In genomic region chr7:107594857-107595402, GRCm38 (mm10) we compare ENCODE assay signal across 8 mouse cellular contexts. TPM values are rescaled to one million over a fixed set of nuclear protein-coding genes. Genes with fewer than 3 reads are reported as not detected.
DNase-seq lines count a peak whose midpoint lies in the region; ATAC-seq and TF ChIP-seq lines count a peak whose summit lies in the region.

Ppfibp2 (plus strand) TSS chr7:107595207.

- peak within 1 kb of the TSS; percentile 54 for H3K9ac ChIP-seq in neural tube, embryonic 15.5 days (replicated peaks)

- WGBS in lung, adult 2 months: 2% methylated on average over 24 of the region's 24 CpGs
- WGBS in neural tube, embryonic 15.5 days: 1% methylated on average over 24 of the region's 24 CpGs

- peaks cover 5% of the 10 kb centered on the region; the same call in 1 of the 2 replicates for H3K27me3 ChIP-seq in neural tube, embryonic 15.5 days (replicated peaks)
- H3K27me3 ChIP-seq in testis, adult 2 months (ENCODE audit: control insufficient read depth, insufficient read depth, low read length): no peaks in the 10 kb centered on the region

- H3K4me1 ChIP-seq in lung, adult 2 months (ENCODE audit: control insufficient read depth, insufficient read depth, low read length): peaks cover 3% of the 10 kb centered on the region; the same call in 1 of the 2 replicates
- H3K4me1 ChIP-seq in neural tube, embryonic 15.5 days: peaks cover 14% of the 10 kb centered on the region
- H3K4me1 ChIP-seq in testis, adult 2 months (ENCODE audit: control insufficient read depth, insufficient read depth, low read length): peaks cover 15% of the 10 kb centered on the region

- H3K9me3 ChIP-seq in neural tube, embryonic 15.5 days (replicated peaks): no peaks in the 10 kb centered on the region

- no peak for TF ChIP-seq CTCF in lung, adult 2 months (IDR thresholded peaks at IDR 0.05; ENCODE audit: insufficient read depth, low read length)
- TF ChIP-seq CTCF in testis, adult 2 months (IDR thresholded peaks at IDR 0.05; ENCODE audit: control insufficient read depth, insufficient read depth, insufficient replicate concordance, low read depth, low read length): no peak

- TF ChIP-seq POLR2A in lung, adult 2 months (IDR thresholded peaks at IDR 0.05; ENCODE audit: borderline replicate concordance, extremely low read depth, low read depth, low read length): peak; percentile 39; the same call in 1 of the 2 replicates
- peak; percentile 49 for TF ChIP-seq POLR2A in testis, adult 2 months (IDR thresholded peaks at IDR 0.05; ENCODE audit: control insufficient read depth, low read depth, low read length)

- DNase-seq in Muller cell, postnatal 12 days (ENCODE audit: inconsistent ontology term): peak; percentile 96
- DNase-seq in cerebellum, postnatal 10 days: peak; percentile 82 to 89
- peak; percentile 67 to 85 for DNase-seq in frontal cortex, adult 2 months (ENCODE audit: extremely low spot score in 1 of 2, low spot score in 1 of 2)
- DNase-seq in layer of hippocampus, adult 8-10 months (ENCODE audit: low spot score in 2 of 2): peak; percentile 81 to 88
- peak; percentile 97 for DNase-seq in lung, adult 2 months

- peak; percentile 88 to 92 for ATAC-seq in hematopoietic stem cell, adult 5-6 weeks (replicated peaks in 1 of 2; ENCODE audit: insufficient read depth in 1 of 2, low FRiP score in 2 of 2, low TSS enrichment in 1 of 2, low read depth in 1 of 2, poor library complexity in 2 of 2, severe bottlenecking in 2 of 2)
- ATAC-seq in neural tube, embryonic 15.5 days (ENCODE audit: low FRiP score): peak; percentile 94

- H3K4me2 ChIP-seq in neural tube, embryonic 15.5 days: peak within 1 kb of the TSS; percentile 100

- H3K36me3 ChIP-seq in neural tube, embryonic 15.5 days: no peaks in the 10 kb centered on the region
- no peaks in the 10 kb centered on the region for H3K36me3 ChIP-seq in testis, adult 2 months (ENCODE audit: control insufficient read depth, insufficient read depth, low read length)

- H3K4me3 ChIP-seq in lung, adult 2 months (replicated peaks; ENCODE audit: extremely low read depth, low read depth, low read length): peak within 1 kb of the TSS; percentile 76
- peak within 1 kb of the TSS; percentile 62 for H3K4me3 ChIP-seq in neural tube, embryonic 15.5 days (replicated peaks)
- peak within 1 kb of the TSS; percentile 84 for H3K4me3 ChIP-seq in testis, adult 2 months (ENCODE audit: control insufficient read depth, low read depth, low read length)

- no peak within 1 kb of the TSS for H3K27ac ChIP-seq in neural tube, embryonic 15.5 days (replicated peaks)
- peak within 1 kb of the TSS; percentile 46; the same call in 1 of the 2 replicates for H3K27ac ChIP-seq in testis, adult 2 months (ENCODE audit: control insufficient read depth, insufficient read depth, low read depth, low read length)

RNA-seq across cellular contexts. Expression of gene Ppfibp2, which starts in this region (rescaled TPM):
- polyA plus RNA-seq in frontal cortex, adult 2 months (2012; rRNA removed): 6.7 and 8.0 TPM in 2 replicates
- 13.7 and 14.3 TPM in 2 replicates for total RNA-seq in hematopoietic stem cell, adult 5-6 weeks (2017)
- 10 to 100 TPM in 3 of 4 experiments, 1 to 10 TPM in 1; 7.6 to 10.9 (median 10.7) TPM for total RNA-seq in layer of hippocampus, adult 8-10 months (2022)
- 15.3 and 27.0 TPM in 2 replicates for polyA plus RNA-seq in lung, adult 2 months (2012; rRNA removed)
- 2.5 and 3.6 TPM in 2 replicates for polyA plus RNA-seq in neural tube, embryonic 15.5 days (2015; fragmentation: Nextera tagmentation; extraction: Ambion mirVana)
- 7.4 and 8.4 TPM in 2 replicates for polyA plus RNA-seq in testis, adult 2 months (2012; rRNA removed)
